Mouse (Mus musculus) limb, embryonic 12.5 days (tissue): ENCODE data around the gene Rpl36al. TPM values are rescaled to one million over a fixed set of nuclear protein-coding genes. Genes with fewer than 3 reads are reported as not detected.

ENCODE experiments used
- ATAC-seq: fragments of 200-750 bp; cut with Nextera tagmentation; 2 replicates; pipeline ENCODE4 v1.8.0; 2017; ENCODE audit warnings: low read depth, moderate TSS enrichment; ENCODE audit not compliant: insufficient number of reproducible peaks, insufficient read depth, low FRiP score, low TSS enrichment
- H3K27ac ChIP-seq: fragments of 300-500 bp; sonication (generic); 2 replicates; pipeline ENCODE4 v1.5.1; 2016; ENCODE audit warnings: mild to moderate bottlenecking, moderate library complexity
- H3K27me3 ChIP-seq: fragments of 300-500 bp; sonication (generic); 2 replicates; pipeline ENCODE4 v1.6.1; 2016; ENCODE audit warnings: mild to moderate bottlenecking, moderate library complexity
- H3K36me3 ChIP-seq: fragments of 300-500 bp; sonication (generic); 2 replicates; pipeline ENCODE4 v1.6.1; 2016; ENCODE audit warnings: mild to moderate bottlenecking, moderate library complexity
- H3K4me1 ChIP-seq: fragments of 300-500 bp; sonication (generic); replicated peaks from 2 replicates; pipeline ENCODE4 v1.6.1; 2016
- H3K4me2 ChIP-seq: fragments of 300-500 bp; sonication (generic); 2 replicates; pipeline ENCODE4 v1.6.1; 2016; ENCODE audit warnings: mild to moderate bottlenecking, moderate library complexity
- H3K4me3 ChIP-seq: fragments of 300-500 bp; sonication (generic); replicated peaks from 2 replicates; pipeline ENCODE4 v1.5.1; 2016; ENCODE audit warnings: mild to moderate bottlenecking
- H3K9ac ChIP-seq: fragments of 300-500 bp; sonication (generic); replicated peaks from 2 replicates; pipeline ENCODE4 v1.6.1; 2016; ENCODE audit warnings: mild to moderate bottlenecking, moderate library complexity
- H3K9me3 ChIP-seq: fragments of 300-500 bp; sonication (generic); 2 replicates; pipeline ENCODE4 v1.6.1; 2016; ENCODE audit warnings: mild to moderate bottlenecking, moderate library complexity
- WGBS: fragments of 180-500 bp; shearing (Covaris S2); methylation state at CpG from one replicate; pipeline ENCODE4 v1.1.7; 2016; 5-methylcytosine and 5-hydroxymethylcytosine counted together
- microRNA-seq: library from miRNA; unstranded; fragments of <30 nt; microRNA quantifications from one replicate; pipeline ENCODE4, GENCODE M21; 2017
- polyA plus RNA-seq: library from polyadenylated mRNA; unstranded; fragments of >200 nt; fragmentation: Nextera tagmentation; extraction: Ambion mirVana; gene quantifications from 2 replicates; pipeline ENCODE4 v1.2.1, GENCODE M21; 2016

Rpl36al gene
- polyA plus RNA-seq, 1 experiment from 2014 or later, result 558 TPM

- no peak overlapping the region for H3K27ac ChIP-seq
- no peak for ATAC-seq
- H3K36me3 ChIP-seq, result peaks cover 19% of the 10 kb centered on the region
- no peaks in the 10 kb centered on the region for H3K9me3 ChIP-seq
- WGBS, result 79% methylated on average over 4 of the region's 4 CpGs
- peaks cover 6% of the 10 kb centered on the region; the same call in 1 of the 2 replicates for H3K4me1 ChIP-seq
- no peaks in the 10 kb centered on the region for H3K27me3 ChIP-seq
- H3K9ac ChIP-seq, result no peak overlapping the region
- no peak overlapping the region for H3K4me3 ChIP-seq
- H3K4me2 ChIP-seq, result no peak overlapping the region
These were observed 27.4 kb downstream of the Rpl36al start for GRCm38 (mm10) chr12:69156436-69156835.

DNA sequence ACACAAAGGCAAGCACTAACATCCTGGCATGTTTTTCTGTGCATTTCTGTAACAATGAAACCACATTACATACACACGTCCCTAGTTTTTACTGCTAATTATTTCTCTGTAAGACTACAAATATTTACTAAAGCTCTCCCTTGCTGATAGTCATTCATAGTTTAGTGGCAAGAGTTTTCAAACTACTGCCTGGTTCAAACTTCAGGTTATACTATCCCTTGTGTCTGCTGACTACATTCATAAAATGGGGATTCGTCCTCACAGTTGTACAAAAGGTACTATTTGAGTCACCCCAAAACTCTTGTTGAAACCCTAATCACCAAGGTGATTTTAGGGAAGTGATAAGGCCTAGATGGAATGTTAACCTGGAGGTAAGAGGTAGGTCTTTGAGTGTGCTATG, 28.0 kb downstream of the Rpl36al start:
- Histone ChIP-seq H3K4me1 (peaks cover 6% of the 10 kb centered on the region; the same call in 1 of the 2 replicates), H3K9me3 (no peaks in the 10 kb centered on the region), H3K4me2 (no peak overlapping the region), H3K36me3 (peaks cover 19% of the 10 kb centered on the region), H3K27me3 (no peaks in the 10 kb centered on the region), H3K9ac (no peak overlapping the region), H3K4me3 (no peak overlapping the region), H3K27ac (no peak overlapping the region)
- no peak for ATAC-seq
- WGBS, result 83% methylated on average over 2 of the region's 2 CpGs

GRCm38 (mm10) chr12:69150049-69150448, 33.8 kb downstream of the Rpl36al start:
- Histone ChIP-seq H3K4me1 (no peaks in the 10 kb centered on the region), H3K4me3 (no peak overlapping the region), H3K9me3 (no peaks in the 10 kb centered on the region), H3K36me3 (no peaks in the 10 kb centered on the region), H3K27ac (no peak overlapping the region), H3K4me2 (no peak overlapping the region), H3K9ac (no peak overlapping the region), H3K27me3 (no peaks in the 10 kb centered on the region)
- ATAC-seq, result no peak
- WGBS, result 64% methylated on average over 13 of the region's 13 CpGs

GRCm38 (mm10) chr12:69147166-69147735, 36.6 kb downstream of the Rpl36al start:
- 90% methylated on average over 5 of the region's 5 CpGs for WGBS
- H3K9ac ChIP-seq, result no peak overlapping the region
- ATAC-seq, result no peak
- no peaks in the 10 kb centered on the region for H3K4me1 ChIP-seq
- H3K27me3 ChIP-seq, result no peaks in the 10 kb centered on the region
- no peaks in the 10 kb centered on the region for H3K36me3 ChIP-seq
- H3K9me3 ChIP-seq, result no peaks in the 10 kb centered on the region
- H3K4me2 ChIP-seq, result no peak overlapping the region
- no peak overlapping the region for H3K27ac ChIP-seq
- H3K4me3 ChIP-seq, result no peak overlapping the region

DNA sequence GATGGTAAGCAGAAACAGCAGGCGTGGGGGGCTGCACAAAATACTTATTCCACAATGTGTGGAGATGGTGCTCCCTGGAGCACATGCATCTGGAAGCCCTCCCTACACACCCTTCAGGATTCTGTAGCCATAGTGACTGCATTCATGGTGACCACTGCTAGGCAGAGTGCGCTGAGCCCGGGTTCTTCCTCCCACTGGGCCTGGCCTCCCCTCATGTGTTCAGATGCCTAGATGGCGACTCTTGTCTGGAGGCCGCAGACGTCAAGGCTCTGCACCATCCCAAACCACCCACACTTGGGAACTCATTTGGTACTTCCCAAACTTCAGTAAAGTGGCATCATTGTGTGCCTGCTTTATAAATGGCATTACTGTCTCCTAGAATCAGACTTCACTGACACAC, 40.4 kb downstream of the Rpl36al start:
- Histone ChIP-seq H3K4me3 (no peak overlapping the region), H3K4me1 (no peaks in the 10 kb centered on the region), H3K9ac (no peak overlapping the region), H3K4me2 (no peak overlapping the region), H3K9me3 (no peaks in the 10 kb centered on the region), H3K27me3 (no peaks in the 10 kb centered on the region), H3K36me3 (no peaks in the 10 kb centered on the region), H3K27ac (no peak overlapping the region)
- 80% methylated on average over 6 of the region's 6 CpGs for whole genome bisulfite sequencing
- ATAC-seq, result no peak

- no peaks in the 10 kb centered on the region for H3K27me3 ChIP-seq
- H3K4me2 ChIP-seq, result no peak overlapping the region
- H3K9me3 ChIP-seq, result no peaks in the 10 kb centered on the region
- peak; percentile 59; the same call in 1 of the 2 replicates for ATAC-seq
- no peaks in the 10 kb centered on the region for H3K36me3 ChIP-seq
- H3K4me1 ChIP-seq, result no peaks in the 10 kb centered on the region
- 84% methylated on average over 7 of the region's 7 CpGs for WGBS
- no peak overlapping the region for H3K9ac ChIP-seq
- no peak overlapping the region for H3K4me3 ChIP-seq
- no peak overlapping the region for H3K27ac ChIP-seq
These were observed 44.0 kb downstream of the Rpl36al start for GRCm38 (mm10) chr12:69139841-69140240.

DNA sequence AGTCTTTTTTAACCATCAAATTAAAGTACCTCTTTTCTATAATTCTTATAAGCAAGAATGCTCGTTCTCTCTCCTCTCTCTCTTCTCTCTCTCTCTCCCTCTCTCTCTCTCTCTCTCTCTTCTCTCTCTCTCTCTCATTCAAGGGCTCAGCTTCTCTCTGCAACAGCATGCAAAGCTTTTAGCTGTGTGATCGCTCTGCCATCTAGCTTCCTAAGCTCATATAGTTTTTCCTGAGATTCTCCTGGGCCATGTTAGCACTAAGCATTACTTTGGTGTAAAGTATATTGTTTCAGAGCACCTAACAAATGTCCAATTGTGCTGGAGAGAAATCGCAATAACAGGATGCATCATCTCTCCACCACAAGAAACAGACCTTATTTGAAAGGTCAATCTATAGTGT, 44.7 kb downstream of the Rpl36al start:
- Histone ChIP-seq H3K9me3 (no peaks in the 10 kb centered on the region), H3K27me3 (no peaks in the 10 kb centered on the region), H3K4me1 (no peaks in the 10 kb centered on the region), H3K4me3 (no peak overlapping the region), H3K9ac (no peak overlapping the region), H3K4me2 (no peak overlapping the region), H3K27ac (no peak overlapping the region), H3K36me3 (no peaks in the 10 kb centered on the region)
- 89% methylated on average over 3 of the region's 3 CpGs for WGBS
- no peak for ATAC-seq

Small RNA genes within 50 kb of the gene (microRNA-seq; reads per million reads assigned to microRNA genes)
- not detected for gene Gm47287
- gene Gm47295, result 0.93 reads per million

Other genes starting within 250 kb of the Rpl36al start
- 1,704 and 1,735 TPM in 2 replicates for gene Rps29, start 24.9 kb downstream of the Rpl36al start, polyA plus RNA-seq
- 32.0 and 33.2 TPM in 2 replicates for gene Lrr1, start 15.3 kb downstream of the Rpl36al start, polyA plus RNA-seq
- 48.4 and 53.0 TPM in 2 replicates for gene Mgat2, start 74 bp upstream of the Rpl36al start, polyA plus RNA-seq
- 37.9 and 40.8 TPM in 2 replicates for gene Gm49383, start 13.0 kb upstream of the Rpl36al start, polyA plus RNA-seq
- 14.6 and 16.0 TPM in 2 replicates for gene Dnaaf2, start 14.3 kb upstream of the Rpl36al start, polyA plus RNA-seq
- gene Gm49384, start 20.2 kb upstream of the Rpl36al start, polyA plus RNA-seq, result 28.4 and 36.2 TPM in 2 replicates
- gene Pole2, start 44.1 kb upstream of the Rpl36al start, polyA plus RNA-seq, result 30.5 and 32.6 TPM in 2 replicates
- 4.9 and 6.9 TPM in 2 replicates for gene Klhdc1, start 57.1 kb upstream of the Rpl36al start, polyA plus RNA-seq
- 192 and 196 TPM in 2 replicates for gene Klhdc2, start 112.6 kb upstream of the Rpl36al start, polyA plus RNA-seq
- gene Nemf, start 173.1 kb upstream of the Rpl36al start, polyA plus RNA-seq, result 95.1 and 99.3 TPM in 2 replicates
- 65.3 and 66.1 TPM in 2 replicates for gene Arf6, start 188.1 kb upstream of the Rpl36al start, polyA plus RNA-seq
- gene Gm9887, start 188.4 kb upstream of the Rpl36al start, polyA plus RNA-seq, result 1.7 and 2.0 TPM in 2 replicates